Mouse (Mus musculus) urinary bladder, postnatal 4 days (tissue): ENCODE measurements around the gene Fubp1.

Source experiments
- DNase-seq, 2 experiments: peaks; one replicate each; pipeline ENCODE4 v3.0.0; 2021 to 2022; ENCODE audit warnings: low spot score in 2 of 2

Fubp1 gene

GRCm38 (mm10) chr3:152209967-152210634 lies at the start of gene Fubp1, which contains the start of gene Dnajb4:
Gene Fubp1, plus strand, starts transcription at chr3:152210422.
Gene Dnajb4, minus strand, starts transcription at chr3:152210302.
- peak; percentile 99 to 100 for DNase-seq

- DNase-seq, result no peak
These were observed 49.6 kb upstream of the Fubp1 start for GRCm38 (mm10) chr3:152160607-152161006.

GRCm38 (mm10) chr3:152163320-152163719 lies 46.9 kb upstream of the Fubp1 start:
- DNase-seq, result no peak

- DNase-seq, result no peak
These were observed 45.2 kb upstream of the Fubp1 start for GRCm38 (mm10) chr3:152165014-152165350.

GRCm38 (mm10) chr3:152165351-152166098 lies 44.7 kb upstream of the Fubp1 start:
- DNase-seq, result no peak

GRCm38 (mm10) chr3:152166099-152166423 lies 44.2 kb upstream of the Fubp1 start, which contains the start of gene Gipc2:
Gene Gipc2, minus strand, starts transcription at chr3:152166230.
- no peak for DNase-seq

GRCm38 (mm10) chr3:152166699-152167451 lies 43.3 kb upstream of the Fubp1 start:
- DNase-seq, result no peak

GRCm38 (mm10) chr3:152168007-152168406 lies 42.2 kb upstream of the Fubp1 start:
- no peak for DNase-seq

GRCm38 (mm10) chr3:152170407-152170806 lies 39.8 kb upstream of the Fubp1 start:
- no peak for DNase-seq

GRCm38 (mm10) chr3:152171236-152171635 lies 39.0 kb upstream of the Fubp1 start:
- DNase-seq, result no peak

- no peak for DNase-seq
These were observed 38.4 kb upstream of the Fubp1 start for GRCm38 (mm10) chr3:152171862-152172261.

GRCm38 (mm10) chr3:152172322-152172935 lies 37.8 kb upstream of the Fubp1 start:
- no peak for DNase-seq

- no peak for DNase-seq
These were observed 31.4 kb upstream of the Fubp1 start for GRCm38 (mm10) chr3:152178816-152179215.

GRCm38 (mm10) chr3:152179285-152179684 lies 30.9 kb upstream of the Fubp1 start:
- no peak for DNase-seq

- no peak for DNase-seq
These were observed 29.6 kb upstream of the Fubp1 start for GRCm38 (mm10) chr3:152180624-152181023.

GRCm38 (mm10) chr3:152183522-152183921 lies 26.7 kb upstream of the Fubp1 start:
- DNase-seq, result no peak

- no peak for DNase-seq
These were observed 24.1 kb upstream of the Fubp1 start for GRCm38 (mm10) chr3:152186106-152186505.

GRCm38 (mm10) chr3:152189306-152189705 lies 20.9 kb upstream of the Fubp1 start:
- no peak for DNase-seq

- DNase-seq, result no peak
These were observed 19.3 kb upstream of the Fubp1 start for GRCm38 (mm10) chr3:152190679-152191477.

GRCm38 (mm10) chr3:152191791-152192237 lies 18.4 kb upstream of the Fubp1 start:
- no peak for DNase-seq

GRCm38 (mm10) chr3:152192238-152192931 lies 17.8 kb upstream of the Fubp1 start:
- DNase-seq, result no peak
